ENCODE assay signal across 8 mouse cellular contexts in the genomic region with DNA sequence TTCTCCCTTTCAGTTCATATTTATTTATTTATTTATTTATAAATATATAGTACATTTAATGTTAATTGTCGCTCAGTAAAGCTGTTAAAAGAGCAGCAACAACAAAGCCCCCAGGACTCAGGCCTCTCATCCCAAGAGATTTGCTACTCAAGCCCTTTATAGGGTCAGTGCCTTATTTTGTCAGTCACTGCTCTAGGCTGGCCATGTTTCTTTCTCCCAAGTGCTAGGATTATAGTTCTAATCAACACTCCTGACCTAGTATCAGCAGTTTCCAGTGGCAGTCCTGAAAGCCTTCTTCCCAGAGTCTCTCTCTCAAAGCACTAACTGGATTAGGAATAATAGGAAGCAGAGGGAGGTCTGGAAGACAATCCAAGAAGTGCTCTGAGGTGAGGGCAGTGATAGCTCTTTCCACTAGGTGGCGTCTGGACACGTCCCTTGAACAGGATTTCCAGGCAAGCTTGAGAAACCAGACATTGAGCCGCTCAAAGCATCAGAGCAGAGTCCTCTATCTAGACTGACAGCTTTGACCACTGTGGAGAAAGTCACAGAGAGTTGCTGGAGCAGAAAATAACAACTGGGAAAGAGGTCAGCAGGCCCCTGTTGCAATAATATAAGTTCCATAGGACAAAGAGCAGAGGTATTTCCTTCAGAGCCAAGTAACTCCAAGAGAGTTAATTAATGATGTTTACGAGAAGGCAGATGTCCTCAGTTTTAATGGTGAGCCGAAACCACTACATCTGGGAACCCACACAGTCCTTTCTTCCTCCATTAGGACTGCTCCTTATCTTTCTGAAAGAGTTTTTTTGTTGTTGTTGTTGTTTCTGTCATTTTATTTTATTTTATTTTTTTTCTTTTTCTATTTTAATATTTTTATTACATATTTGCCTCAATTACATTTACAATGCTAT. TPM values are rescaled to one million over a fixed set of nuclear protein-coding genes. Genes with fewer than 3 reads are reported as not detected.
DNase-seq lines count a peak whose midpoint lies in the region; ATAC-seq lines count a peak whose summit lies in the region.

No protein-coding gene starts in this region.

- no peak overlapping the region for H3K9ac ChIP-seq in limb, embryonic 11.5 days (ENCODE audit: low read length)
- H3K9ac ChIP-seq in midbrain, embryonic 16.5 days (ENCODE audit: low read depth, low read length), result no peak overlapping the region
- no peak overlapping the region for H3K9ac ChIP-seq in stomach, embryonic 16.5 days (ENCODE audit: low read length)

- 30% methylated on average over 6 of the region's 6 CpGs for WGBS in limb, embryonic 11.5 days
- 28% methylated on average over 6 of the region's 6 CpGs for WGBS in midbrain, embryonic 16.5 days
- WGBS in stomach, embryonic 16.5 days, result 25% methylated on average over 6 of the region's 6 CpGs

- no peak overlapping the region for H3K4me2 ChIP-seq in limb, embryonic 11.5 days (ENCODE audit: low read depth, severe bottlenecking)
- H3K4me2 ChIP-seq in midbrain, embryonic 16.5 days (ENCODE audit: low read length), result no peak overlapping the region
- H3K4me2 ChIP-seq in stomach, embryonic 16.5 days (ENCODE audit: low read depth, low read length), result no peak overlapping the region

- H3K27me3 ChIP-seq in limb, embryonic 11.5 days (ENCODE audit: control insufficient read depth, insufficient read depth, low read length), result no peaks in the 10 kb centered on the region
- no peaks in the 10 kb centered on the region for H3K27me3 ChIP-seq in midbrain, embryonic 16.5 days (ENCODE audit: control insufficient read depth, insufficient read depth, low read depth, low read length)
- no peaks in the 10 kb centered on the region for H3K27me3 ChIP-seq in stomach, embryonic 16.5 days (ENCODE audit: control insufficient read depth, insufficient read depth, low read length)

- no peaks in the 10 kb centered on the region for H3K36me3 ChIP-seq in limb, embryonic 11.5 days (ENCODE audit: control insufficient read depth, insufficient read depth, low read length)
- H3K36me3 ChIP-seq in midbrain, embryonic 16.5 days (ENCODE audit: control insufficient read depth, insufficient read depth, low read length), result no peaks in the 10 kb centered on the region
- H3K36me3 ChIP-seq in stomach, embryonic 16.5 days (ENCODE audit: control insufficient read depth, insufficient read depth, low read length), result no peaks in the 10 kb centered on the region

- H3K27ac ChIP-seq in limb, embryonic 11.5 days (replicated peaks; ENCODE audit: low read depth, low read length), result no peak overlapping the region
- H3K27ac ChIP-seq in midbrain, embryonic 16.5 days (ENCODE audit: low read length), result no peak overlapping the region
- H3K27ac ChIP-seq in stomach, embryonic 16.5 days (ENCODE audit: low read length), result no peak overlapping the region

- no peaks in the 10 kb centered on the region for H3K4me1 ChIP-seq in limb, embryonic 11.5 days (ENCODE audit: control insufficient read depth, insufficient read depth, low read length)
- H3K4me1 ChIP-seq in midbrain, embryonic 16.5 days (ENCODE audit: control insufficient read depth, insufficient read depth, low read length), result no peaks in the 10 kb centered on the region
- H3K4me1 ChIP-seq in stomach, embryonic 16.5 days (ENCODE audit: control insufficient read depth, insufficient read depth, low read length), result no peaks in the 10 kb centered on the region

- no peak overlapping the region for H3K4me3 ChIP-seq in limb, embryonic 11.5 days (ENCODE audit: low read depth, low read length)
- no peak overlapping the region for H3K4me3 ChIP-seq in midbrain, embryonic 16.5 days (ENCODE audit: low read depth, low read length)
- no peak overlapping the region for H3K4me3 ChIP-seq in stomach, embryonic 16.5 days (replicated peaks; ENCODE audit: low read length)

- peak; percentile 14 to 17 for DNase-seq in B cell, adult 2 months
- DNase-seq in adrenal gland, adult 2 months, result peak; percentile 52
- DNase-seq in embryo, embryonic 11.5 days (ENCODE audit: low read depth, low spot score), result peak; percentile 57
- peak; percentile 52 to 76 for DNase-seq in heart, adult 18-20 months
- peak; percentile 70 to 84 for DNase-seq in kidney, adult 8-10 months
- peak; percentile 78 for DNase-seq in limb, embryonic 11.5 days (ENCODE audit: low spot score)

- H3K9me3 ChIP-seq in limb, embryonic 11.5 days (ENCODE audit: control insufficient read depth, low read length), result no peaks in the 10 kb centered on the region
- no peaks in the 10 kb centered on the region for H3K9me3 ChIP-seq in midbrain, embryonic 16.5 days (replicated peaks; ENCODE audit: control insufficient read depth, low read length, poor library complexity, severe bottlenecking)
- no peaks in the 10 kb centered on the region for H3K9me3 ChIP-seq in stomach, embryonic 16.5 days (replicated peaks; ENCODE audit: control insufficient read depth, low read length)

- peak; percentile 72; the same call in 1 of the 2 replicates for ATAC-seq in limb, embryonic 11.5 days (ENCODE audit: insufficient number of reproducible peaks, low FRiP score, low TSS enrichment, low read depth)
- peak; percentile 82 for ATAC-seq in midbrain, embryonic 16.5 days
- ATAC-seq in stomach, embryonic 16.5 days (ENCODE audit: insufficient read depth, low FRiP score), result peak; percentile 60; the same call in 1 of the 2 replicates

RNA-seq across cellular contexts. Expression of gene Akr1c18, which starts 39.9 kb away (rescaled TPM):
- total RNA-seq in adrenal gland, adult 2 months (2021), result 1,000 to 10,000 TPM in 1 of 2 experiments, under 1 TPM in 1; 0.48 to 4,782 TPM
- polyA plus RNA-seq in adrenal gland, adult 2 months (2012; rRNA removed), result 134 and 227 TPM in 2 replicates
- under 1 TPM in 1 of 2 experiments, not detected in 1; 0.51 TPM for total RNA-seq in heart, adult 18-20 months (2021)
- not detected in 2 replicates for polyA plus RNA-seq in limb, embryonic 11.5 days (2014; fragmentation: Nextera tagmentation; extraction: Ambion mirVana)
- not detected in 2 replicates for polyA plus RNA-seq in midbrain, embryonic 16.5 days (2015; fragmentation: Nextera tagmentation; extraction: Ambion mirVana)
- 0.58 and 1.0 TPM in 2 replicates for polyA plus RNA-seq in stomach, embryonic 16.5 days (2015; fragmentation: Nextera tagmentation; extraction: Ambion mirVana)

Comparison
In these comparisons a context has a peak if more than half of its experiments do, and no peak if none do; other contexts are left out.
1. DNase-seq: peak in every context shown above with its lines; median percentile 78 in limb, embryonic 11.5 days; 77 in kidney, adult 8-10 months; 64 in heart, adult 18-20 months; 57 in embryo, embryonic 11.5 days; 52 in adrenal gland, adult 2 months; 16 in B cell, adult 2 months.
2. RNA of gene Akr1c18, which starts 39.9 kb away (polyA plus RNA-seq): 134 to 227 TPM in adrenal gland, adult 2 months; 0.58 to 1.0 TPM in stomach, embryonic 16.5 days, not detected in midbrain, embryonic 16.5 days and not detected in limb, embryonic 11.5 days; every median in the first group is over 10 times any median in the second.
3. Peak in every context shown above with its lines, with median percentiles within 50 percentile points of each other: ATAC-seq.